Mouse (Mus musculus) ES-E14 (cell line): Measurements from ENCODE around the gene Mrgpra2a. TPM values are rescaled to one million over a fixed set of nuclear protein-coding genes. Genes with fewer than 3 reads are reported as not detected.
"Not testable (repeated sequence)": the region's sequence is repeated elsewhere in the genome, so short reads cannot be mapped to it uniquely, and the experiment has no call there.

Source experiments
- DNase-seq: peaks from one replicate; pipeline ENCODE4 v3.0.0-alpha.2; 2013; ENCODE audit warnings: low read depth, low spot score
- H3K27ac ChIP-seq: 2 replicates; pipeline ENCODE4 v1.5.1; 2012; ENCODE audit warnings: low read depth, mild to moderate bottlenecking, low read length, moderate library complexity, mixed read lengths; ENCODE audit not compliant: poor library complexity, insufficient read depth, severe bottlenecking
- H3K36me3 ChIP-seq: 2 replicates; pipeline ENCODE4 v1.6.1; 2012; ENCODE audit warnings: mild to moderate bottlenecking, low read length, moderate library complexity, mixed read lengths; ENCODE audit not compliant: control insufficient read depth, poor library complexity, insufficient read depth, severe bottlenecking
- H3K4me1 ChIP-seq, 2 experiments: fragments of 150-350 bp in 1 of 2; sonication (generic) in 1 of 2; 2 replicates each; pipeline ENCODE4 v1.6.1; 2012; ENCODE audit warnings: low read length in 2 of 2, mild to moderate bottlenecking in 1 of 2, mixed read lengths in 1 of 2; ENCODE audit not compliant: control insufficient read depth in 2 of 2, insufficient read depth in 2 of 2, poor library complexity in 1 of 2
- H3K4me3 ChIP-seq, 2 experiments: fragments of 150-350 bp in 1 of 2; sonication (generic) in 1 of 2; 2 replicates each; pipeline ENCODE4 v1.5.1; 2012; ENCODE audit warnings: low read length in 2 of 2, low read depth in 1 of 2, mild to moderate bottlenecking in 1 of 2, mixed read lengths in 1 of 2; ENCODE audit not compliant: insufficient read depth in 1 of 2, poor library complexity in 1 of 2, severe bottlenecking in 1 of 2
- H3K9ac ChIP-seq: 2 replicates; pipeline ENCODE4 v1.6.1; 2012; ENCODE audit warnings: low read depth, mild to moderate bottlenecking, low read length, mixed read lengths; ENCODE audit not compliant: poor library complexity, insufficient read depth, severe bottlenecking
- H3K9me3 ChIP-seq: fragments of 150-350 bp; sonication (generic); 2 replicates; pipeline ENCODE4 v1.6.1; 2012; ENCODE audit warnings: low read depth, mild to moderate bottlenecking, low read length; ENCODE audit not compliant: control insufficient read depth, insufficient read depth
- in situ Hi-C, 2 experiments: fragments of 600-800 bp; cut with MboI; formaldehyde crosslinking; loops; one replicate each; pipeline ENCODE4 v1.15.1; 2025; ENCODE audit warnings: low sequenced_read_pairs in 2 of 2, inconsistent platforms in 1 of 2; ENCODE audit not compliant: unreplicated experiment in 2 of 2
- total RNA-seq: library from RNA; depleted of rRNA; stranded (reverse); fragments of 300-350 nt; gene quantifications from 2 replicates; pipeline ENCODE4 v1.2.3, GENCODE M21; 2012; rRNA removed

Gene Mrgpra2a
- not detected in 2 replicates for total RNA-seq

GRCm38 (mm10) chr7:47452015-47452414 is at the start of gene Mrgpra2a:
Mrgpra2a (minus strand) TSS chr7:47452139.
- H3K36me3 ChIP-seq, DNase-seq, H3K9ac ChIP-seq, H3K27ac ChIP-seq, H3K9me3 ChIP-seq, in situ Hi-C loops, H3K4me1 ChIP-seq, H3K4me3 ChIP-seq: not testable (repeated sequence)

DNA sequence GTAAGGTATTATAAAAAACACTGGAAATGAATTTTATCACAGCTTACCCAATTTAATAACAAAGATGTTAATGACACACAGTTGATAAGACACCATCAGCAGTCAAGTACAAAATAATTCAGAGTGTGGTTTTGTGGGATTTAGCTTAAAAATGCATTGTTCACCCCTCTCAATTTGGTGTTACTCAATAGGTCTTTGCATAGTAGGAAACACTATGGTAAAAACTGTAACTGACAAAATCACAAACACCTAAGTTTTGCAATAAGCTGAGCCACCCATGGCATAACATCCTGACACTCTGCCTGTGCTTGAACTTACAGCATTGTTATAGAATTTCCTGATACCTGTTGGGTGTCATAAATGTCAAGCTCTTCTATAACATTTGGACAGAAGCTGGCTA is 39.3 kb upstream of the Mrgpra2a start:
- H3K36me3 ChIP-seq, H3K9ac ChIP-seq, in situ Hi-C loops, H3K27ac ChIP-seq, H3K9me3 ChIP-seq, DNase-seq, H3K4me1 ChIP-seq, H3K4me3 ChIP-seq: not testable (repeated sequence)

DNA sequence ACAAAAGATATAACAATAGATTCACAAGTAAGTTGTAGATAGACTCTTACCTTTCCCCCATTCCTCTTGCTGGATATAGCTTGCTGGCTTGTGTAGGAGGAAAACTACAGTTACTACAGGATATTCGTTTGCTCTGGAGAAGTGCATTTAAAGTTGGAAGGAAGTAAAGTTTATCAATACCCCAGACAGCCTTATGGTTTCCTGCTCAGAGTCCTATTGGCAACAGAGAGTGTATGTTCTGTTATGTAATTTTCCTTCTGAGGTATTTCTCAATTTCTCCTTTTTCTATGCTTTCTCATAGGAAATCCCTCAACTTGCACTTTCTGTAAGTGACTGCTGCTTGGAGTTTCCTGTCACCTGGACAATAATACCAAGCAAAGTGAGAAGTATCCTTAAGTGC is 37.5 kb upstream of the Mrgpra2a start:
- in situ Hi-C loops, DNase-seq: not testable (repeated sequence)

GRCm38 (mm10) chr7:47483181-47483580 is 31.2 kb upstream of the Mrgpra2a start:
- H3K9ac ChIP-seq, in situ Hi-C loops, DNase-seq, H3K9me3 ChIP-seq, H3K27ac ChIP-seq, H3K4me1 ChIP-seq, H3K4me3 ChIP-seq, H3K36me3 ChIP-seq: not testable (repeated sequence)

More for the DNA sequence above, 37.5 kb upstream of the Mrgpra2a start:
- H3K9ac ChIP-seq, H3K36me3 ChIP-seq, H3K9me3 ChIP-seq, H3K4me1 ChIP-seq, H3K27ac ChIP-seq, H3K4me3 ChIP-seq: not testable (repeated sequence)

DNA sequence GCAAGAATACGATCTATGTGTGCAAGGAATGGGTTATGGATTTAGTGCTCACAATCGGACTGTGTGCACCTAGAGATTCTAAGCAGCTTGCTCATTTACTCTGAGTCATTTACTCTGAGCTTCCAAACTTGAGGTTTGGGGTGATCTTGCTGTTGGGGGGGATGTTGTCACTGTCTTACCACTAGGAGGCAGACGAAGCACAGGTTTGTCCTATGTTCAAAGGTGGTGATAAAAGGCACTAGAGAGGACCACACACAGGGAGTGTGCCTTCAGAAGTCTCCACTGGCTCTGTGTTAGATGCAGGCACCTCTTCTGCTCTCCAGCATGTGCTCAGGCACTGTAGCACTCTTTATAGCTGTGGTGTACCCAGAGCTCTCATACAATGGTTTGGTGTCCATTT is 22.0 kb upstream of the Mrgpra2a start:
- in situ Hi-C loops, H3K27ac ChIP-seq, H3K36me3 ChIP-seq, H3K9me3 ChIP-seq, H3K4me1 ChIP-seq, H3K9ac ChIP-seq, H3K4me3 ChIP-seq, DNase-seq: not testable (repeated sequence)

DNA sequence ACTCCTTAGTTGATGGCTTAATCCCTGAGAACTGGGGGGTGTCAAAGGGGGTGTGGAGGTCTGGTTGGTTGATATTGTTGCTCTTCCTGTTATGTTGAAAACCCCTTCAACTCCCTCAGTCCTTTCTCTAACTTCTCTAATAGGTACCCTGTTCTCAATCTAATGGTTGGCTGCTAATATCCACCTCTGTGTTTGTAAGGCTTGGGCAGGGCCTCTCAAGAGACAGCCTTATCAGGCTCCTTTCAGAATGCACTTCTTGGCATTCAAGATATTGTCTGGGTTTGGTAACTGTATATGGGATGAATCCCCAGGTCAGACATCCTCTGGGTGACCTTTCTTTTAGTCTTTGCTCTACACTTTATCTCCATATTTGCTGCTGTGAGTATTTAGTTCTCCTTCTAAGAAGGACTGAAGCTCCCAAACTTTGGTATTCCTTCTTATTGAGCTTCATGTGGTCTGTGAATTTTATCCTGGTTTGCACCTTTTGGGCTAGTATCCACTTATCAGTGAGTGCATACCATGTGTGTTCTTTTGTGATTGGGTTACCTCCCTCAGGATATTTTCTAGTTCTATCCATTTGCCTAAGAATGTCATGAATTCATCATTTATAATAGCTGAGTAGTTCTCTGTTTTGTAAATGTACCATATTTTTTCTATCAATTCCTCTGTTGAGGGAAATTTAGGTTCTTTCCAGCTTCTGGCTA is 13.5 kb upstream of the Mrgpra2a start:
- H3K36me3 ChIP-seq, H3K4me3 ChIP-seq, in situ Hi-C loops, H3K9ac ChIP-seq, H3K4me1 ChIP-seq, DNase-seq, H3K9me3 ChIP-seq, H3K27ac ChIP-seq: not testable (repeated sequence)

GRCm38 (mm10) chr7:47445729-47446128 is 6.2 kb downstream of the Mrgpra2a start:
- H3K4me1 ChIP-seq, DNase-seq, H3K9me3 ChIP-seq, H3K4me3 ChIP-seq, in situ Hi-C loops, H3K9ac ChIP-seq, H3K36me3 ChIP-seq, H3K27ac ChIP-seq: not testable (repeated sequence)

GRCm38 (mm10) chr7:47436463-47436862 is 15.5 kb downstream of the Mrgpra2a start:
- not testable (repeated sequence) for H3K36me3 ChIP-seq, H3K27ac ChIP-seq

More at GRCm38 (mm10) chr7:47436463-47436862, 15.5 kb downstream of the Mrgpra2a start:
- in situ Hi-C loops, DNase-seq, H3K4me1 ChIP-seq, H3K9me3 ChIP-seq, H3K9ac ChIP-seq, H3K4me3 ChIP-seq: not testable (repeated sequence)
